Mouse (Mus musculus) urinary bladder, adult 18-20 months (tissue): ENCODE measurements around the gene Ocrl.

Experiments used
- DNase-seq, 2 experiments: peaks; one replicate each; pipeline ENCODE4 v3.0.0; 2022; ENCODE audit warnings: low spot score in 2 of 2, mixed read lengths in 2 of 2

The Ocrl gene

GRCm38 (mm10) chrX:47977078-47977477 is 64.9 kb downstream of the Ocrl start:
- no peak for DNase-seq

GRCm38 (mm10) chrX:47985000-47985619 is 72.9 kb downstream of the Ocrl start:
- no peak for DNase-seq

GRCm38 (mm10) chrX:47988024-47988423 is 75.8 kb downstream of the Ocrl start:
- DNase-seq, result peak in 1 of 2 experiments; percentile 16

- DNase-seq, result peak; percentile 42 to 55
Observed at GRCm38 (mm10) chrX:47992606-47993005, 80.4 kb downstream of the Ocrl start.

- no peak for DNase-seq
Observed at GRCm38 (mm10) chrX:47998412-47998811, 86.2 kb downstream of the Ocrl start.

GRCm38 (mm10) chrX:48001151-48001550 is 89.0 kb downstream of the Ocrl start:
- DNase-seq, result no peak

- DNase-seq, result no peak
Observed at GRCm38 (mm10) chrX:48004786-48005185, 92.6 kb downstream of the Ocrl start.

- DNase-seq, result no peak
Observed at GRCm38 (mm10) chrX:48006062-48006461, 93.9 kb downstream of the Ocrl start.

- no peak for DNase-seq
Observed at GRCm38 (mm10) chrX:48011656-48012055, 99.5 kb downstream of the Ocrl start.
